Mouse (Mus musculus) hindbrain, embryonic 12.5 days (tissue): Measurements from ENCODE around the gene Gm49368. TPM values are rescaled to one million over a fixed set of nuclear protein-coding genes. Genes with fewer than 3 reads are reported as not detected.
"Not testable (repeated sequence)": the region's sequence is repeated elsewhere in the genome, so short reads cannot be mapped to it uniquely, and the experiment has no call there.

Experiments used
- ATAC-seq: fragments of 200-750 bp; cut with Nextera tagmentation; 2 replicates; pipeline ENCODE4 v1.8.0; 2017; ENCODE audit warnings: moderate TSS enrichment; ENCODE audit not compliant: low FRiP score
- H3K27ac ChIP-seq: fragments of 300-500 bp; sonication (generic); 2 replicates; pipeline ENCODE4 v1.5.1; 2016; ENCODE audit warnings: mild to moderate bottlenecking
- H3K27me3 ChIP-seq: fragments of 300-500 bp; sonication (generic); 2 replicates; pipeline ENCODE4 v1.6.1; 2016; ENCODE audit warnings: mild to moderate bottlenecking
- H3K36me3 ChIP-seq: fragments of 300-500 bp; sonication (generic); 2 replicates; pipeline ENCODE4 v1.6.1; 2016; ENCODE audit warnings: mild to moderate bottlenecking
- H3K4me1 ChIP-seq: fragments of 300-500 bp; sonication (generic); 2 replicates; pipeline ENCODE4 v1.6.1; 2016
- H3K4me2 ChIP-seq: fragments of 300-500 bp; sonication (generic); replicated peaks from 2 replicates; pipeline ENCODE4 v1.6.1; 2016; ENCODE audit warnings: mild to moderate bottlenecking
- H3K4me3 ChIP-seq: fragments of 300-500 bp; sonication (generic); 2 replicates; pipeline ENCODE4 v1.5.1; 2016; ENCODE audit warnings: mild to moderate bottlenecking
- H3K9ac ChIP-seq: fragments of 300-500 bp; sonication (generic); 2 replicates; pipeline ENCODE4 v1.6.1; 2016; ENCODE audit warnings: mild to moderate bottlenecking, moderate library complexity
- H3K9me3 ChIP-seq: fragments of 300-500 bp; sonication (generic); replicated peaks from 2 replicates; pipeline ENCODE4 v1.6.1; 2016; ENCODE audit warnings: mild to moderate bottlenecking
- WGBS: fragments of 180-500 bp; shearing (Covaris S2); methylation state at CpG from one replicate; pipeline ENCODE4 v1.1.7; 2016; 5-methylcytosine and 5-hydroxymethylcytosine counted together
- polyA plus RNA-seq: library from polyadenylated mRNA; unstranded; fragments of >200 nt; fragmentation: Nextera tagmentation; extraction: Ambion mirVana; gene quantifications from 2 replicates; pipeline ENCODE4 v1.2.1, GENCODE M21; 2016

Gene Gm49368
- polyA plus RNA-seq, 1 experiment from 2014 or later = not detected

DNA sequence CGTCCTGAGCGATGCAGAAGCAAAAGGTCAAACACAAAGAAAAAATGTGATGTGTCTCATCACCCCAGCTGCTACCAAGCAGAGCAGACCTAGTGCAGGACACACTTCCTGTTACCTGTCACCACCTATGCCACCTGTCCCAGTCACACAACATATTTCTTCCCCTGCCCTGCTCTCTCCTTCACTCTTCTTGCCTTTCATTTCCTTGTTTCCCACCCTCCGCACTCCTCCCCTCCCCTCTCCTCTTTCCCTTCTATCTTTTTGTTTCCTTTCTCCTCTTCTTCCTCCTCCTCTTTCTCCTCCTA, 29.5 kb upstream of the Gm49368 start:
- no peak overlapping the region for H3K4me2 ChIP-seq
- H3K27me3 ChIP-seq = no peaks in the 10 kb centered on the region
- H3K4me3 ChIP-seq = no peak overlapping the region
- no peaks in the 10 kb centered on the region for H3K9me3 ChIP-seq
- no peak overlapping the region for H3K27ac ChIP-seq
- no peaks in the 10 kb centered on the region for H3K36me3 ChIP-seq
- no peak for ATAC-seq
- H3K4me1 ChIP-seq = no peaks in the 10 kb centered on the region
- no peak overlapping the region for H3K9ac ChIP-seq
- 95% methylated on average over 3 of the region's 3 CpGs for WGBS

DNA sequence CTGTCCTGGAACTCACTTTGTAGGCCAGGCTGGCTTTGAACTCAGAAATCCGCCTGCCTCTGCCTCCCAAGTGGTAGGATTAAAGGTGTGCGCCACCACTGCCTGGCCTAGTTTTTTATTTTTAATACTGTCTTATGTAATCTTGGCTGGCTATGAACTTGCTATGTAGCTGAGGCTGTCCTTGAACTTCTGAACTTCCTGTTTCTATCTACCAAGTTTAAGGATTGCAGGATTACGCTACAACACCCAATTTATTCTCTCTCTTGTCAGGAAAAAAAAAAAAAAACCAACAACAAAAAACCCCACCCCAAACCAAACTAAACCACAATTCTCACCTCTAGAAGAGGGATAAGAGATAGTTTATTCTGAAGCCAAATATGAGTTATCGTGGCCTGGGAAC, 28.9 kb upstream of the Gm49368 start:
- no peaks in the 10 kb centered on the region for H3K36me3 ChIP-seq
- H3K27ac ChIP-seq = no peak overlapping the region
- H3K9ac ChIP-seq = no peak overlapping the region
- H3K27me3 ChIP-seq = no peaks in the 10 kb centered on the region
- H3K4me2 ChIP-seq = no peak overlapping the region
- no peak for ATAC-seq
- H3K4me3 ChIP-seq = no peak overlapping the region
- 93% methylated on average over 4 of the region's 4 CpGs for WGBS
- no peaks in the 10 kb centered on the region for H3K4me1 ChIP-seq
- no peaks in the 10 kb centered on the region for H3K9me3 ChIP-seq

DNA sequence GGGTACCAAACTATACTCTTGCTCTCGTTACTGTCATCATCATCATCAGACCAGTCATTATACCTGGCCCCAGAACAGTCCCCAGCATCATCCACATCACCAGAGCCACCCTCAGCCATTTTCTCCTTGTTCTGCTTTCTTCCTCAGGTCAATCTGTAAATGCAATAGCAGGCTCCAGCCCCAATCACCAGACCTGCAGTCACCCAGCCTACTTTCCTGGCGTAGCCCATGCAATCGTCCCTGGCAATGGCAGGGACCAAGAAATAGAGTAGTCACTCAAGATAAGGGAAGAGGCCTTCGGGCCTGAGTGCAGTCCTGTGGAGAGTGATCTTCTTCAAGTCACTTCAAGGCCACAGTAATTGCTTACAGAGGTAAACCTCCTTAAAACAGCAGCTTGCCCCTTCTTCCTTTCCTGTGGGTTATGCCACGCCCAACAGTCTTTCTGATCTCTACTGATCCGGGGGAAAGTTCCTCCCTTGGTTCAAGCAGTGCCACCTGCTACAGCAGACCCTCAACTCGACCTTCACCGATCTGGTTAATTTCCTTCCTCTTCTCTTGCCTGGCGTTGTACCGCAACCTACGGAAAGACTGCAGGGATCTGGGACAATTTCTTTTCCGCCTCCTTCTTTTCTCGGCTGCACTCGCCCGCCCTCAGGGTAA, 20.2 kb upstream of the Gm49368 start:
- not testable (repeated sequence) for H3K9me3 ChIP-seq, H3K4me2 ChIP-seq, H3K27ac ChIP-seq, H3K9ac ChIP-seq, H3K4me1 ChIP-seq, H3K27me3 ChIP-seq, H3K4me3 ChIP-seq, ATAC-seq, H3K36me3 ChIP-seq
- 80% methylated on average over 15 of the region's 15 CpGs for WGBS

DNA sequence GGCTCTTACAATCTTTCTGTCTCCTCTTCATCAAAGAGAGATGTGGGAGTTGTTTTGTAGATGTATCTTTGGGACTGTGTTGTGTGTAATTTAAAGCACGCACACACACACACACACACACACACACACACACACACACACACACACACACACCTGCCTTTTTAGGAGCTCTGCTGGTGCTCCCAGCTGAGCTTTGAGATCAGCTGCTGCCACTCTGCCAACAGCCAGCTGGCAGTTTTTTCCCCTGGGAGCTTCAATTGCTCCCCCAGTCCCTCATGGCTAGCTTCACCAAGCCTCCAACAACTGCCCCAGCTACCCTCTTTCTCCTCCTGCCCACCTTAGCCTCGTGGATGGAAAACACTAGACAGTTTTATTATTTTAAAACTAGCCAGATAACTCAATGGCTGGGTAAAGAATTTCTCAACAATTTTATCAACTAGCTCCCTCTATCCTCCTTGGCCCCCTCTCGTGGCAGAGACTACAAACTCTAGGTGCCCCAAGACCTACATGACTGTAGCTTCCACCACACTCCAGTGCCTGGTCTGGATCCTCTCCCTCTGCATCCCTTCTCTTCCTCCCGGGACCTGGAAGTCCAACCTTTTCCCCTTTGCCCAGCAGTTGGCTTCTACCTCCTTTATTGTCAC, 18.2 kb upstream of the Gm49368 start:
- Histone ChIP-seq H3K27ac (no peak overlapping the region), H3K4me3 (no peak overlapping the region), H3K9ac (no peak overlapping the region), H3K36me3 (no peaks in the 10 kb centered on the region), H3K9me3 (no peaks in the 10 kb centered on the region), H3K4me2 (no peak overlapping the region), H3K4me1 (no peaks in the 10 kb centered on the region), H3K27me3 (no peaks in the 10 kb centered on the region)
- ATAC-seq = no peak
- WGBS = 65% methylated on average over 4 of the region's 4 CpGs

DNA sequence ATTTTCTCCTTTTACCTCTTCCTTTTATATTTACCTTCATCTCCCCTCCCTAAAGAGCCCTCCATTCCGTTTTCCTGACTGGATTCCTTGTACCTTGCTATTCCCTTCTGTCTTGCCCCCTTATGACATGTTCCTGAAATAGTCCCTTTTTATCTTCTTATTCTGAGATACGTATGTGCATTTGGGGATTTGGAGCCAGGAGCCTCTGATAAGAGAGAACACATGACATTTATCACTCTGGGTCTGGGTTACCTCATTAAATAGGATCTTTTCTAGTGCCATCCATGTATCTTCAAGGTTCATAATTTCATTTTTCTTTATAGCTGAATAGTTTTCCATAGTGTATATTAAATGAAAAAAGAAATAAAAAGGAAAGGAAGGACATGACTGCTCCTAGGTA, 16.8 kb upstream of the Gm49368 start:
- H3K9me3 ChIP-seq = no peaks in the 10 kb centered on the region
- H3K36me3 ChIP-seq = no peaks in the 10 kb centered on the region
- H3K4me3 ChIP-seq = no peak overlapping the region
- ATAC-seq = no peak
- H3K27ac ChIP-seq = no peak overlapping the region
- no peak overlapping the region for H3K9ac ChIP-seq
- no peaks in the 10 kb centered on the region for H3K27me3 ChIP-seq
- WGBS = 76% methylated on average over 2 of the region's 2 CpGs
- no peak overlapping the region for H3K4me2 ChIP-seq
- no peaks in the 10 kb centered on the region for H3K4me1 ChIP-seq

DNA sequence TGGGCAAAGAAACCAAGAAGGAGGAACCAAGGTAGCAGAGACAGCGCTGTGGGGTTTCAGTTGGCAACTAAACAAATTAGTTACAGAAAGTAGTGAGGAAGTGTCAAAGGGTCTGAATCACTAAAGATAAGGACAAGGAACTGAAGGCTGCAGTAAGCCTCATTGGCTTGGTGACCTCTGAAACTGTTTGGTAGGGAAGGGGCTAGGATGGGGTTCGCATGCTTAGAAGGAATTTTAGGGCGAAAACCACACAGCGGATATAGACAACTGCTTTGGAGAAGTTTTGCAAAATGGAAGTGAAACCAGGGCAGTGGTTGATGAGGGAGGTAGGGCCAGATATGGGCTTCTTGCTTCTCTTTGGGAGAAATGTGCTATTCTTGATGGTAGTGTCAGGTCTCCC, 13.7 kb upstream of the Gm49368 start:
- no peak for ATAC-seq
- H3K4me2 ChIP-seq = no peak overlapping the region
- 91% methylated on average over 4 of the region's 4 CpGs for whole genome bisulfite sequencing
- no peak overlapping the region for H3K27ac ChIP-seq
- no peak overlapping the region for H3K9ac ChIP-seq
- no peaks in the 10 kb centered on the region for H3K36me3 ChIP-seq
- no peaks in the 10 kb centered on the region for H3K27me3 ChIP-seq
- H3K4me1 ChIP-seq = no peaks in the 10 kb centered on the region
- no peak overlapping the region for H3K4me3 ChIP-seq
- no peaks in the 10 kb centered on the region for H3K9me3 ChIP-seq

DNA sequence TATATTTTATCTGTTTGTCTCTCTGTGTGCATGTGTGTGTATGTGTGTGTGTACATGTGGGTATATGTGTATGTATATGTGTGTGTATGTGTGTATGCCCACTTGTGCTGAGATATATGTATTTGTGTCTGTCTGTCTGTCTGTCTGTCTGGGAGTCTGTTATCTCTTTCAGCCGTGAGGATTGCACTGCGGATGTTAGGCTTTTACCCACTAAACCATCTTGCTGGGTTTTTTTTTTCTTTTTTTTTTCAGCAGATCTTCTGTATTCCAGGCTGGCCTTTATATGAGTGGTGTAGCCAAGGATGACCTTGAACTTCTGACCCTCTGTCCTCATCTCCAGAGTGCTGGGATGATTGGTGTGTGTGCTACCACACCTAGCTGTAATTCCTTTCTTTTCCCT, 13.2 kb upstream of the Gm49368 start:
- ATAC-seq = no peak
- Histone ChIP-seq H3K4me3 (no peak overlapping the region), H3K9ac (no peak overlapping the region), H3K4me1 (no peaks in the 10 kb centered on the region), H3K9me3 (no peaks in the 10 kb centered on the region), H3K27me3 (no peaks in the 10 kb centered on the region), H3K36me3 (no peaks in the 10 kb centered on the region), H3K4me2 (no peak overlapping the region), H3K27ac (no peak overlapping the region)
- WGBS = 85% methylated on average over 2 of the region's 2 CpGs

DNA sequence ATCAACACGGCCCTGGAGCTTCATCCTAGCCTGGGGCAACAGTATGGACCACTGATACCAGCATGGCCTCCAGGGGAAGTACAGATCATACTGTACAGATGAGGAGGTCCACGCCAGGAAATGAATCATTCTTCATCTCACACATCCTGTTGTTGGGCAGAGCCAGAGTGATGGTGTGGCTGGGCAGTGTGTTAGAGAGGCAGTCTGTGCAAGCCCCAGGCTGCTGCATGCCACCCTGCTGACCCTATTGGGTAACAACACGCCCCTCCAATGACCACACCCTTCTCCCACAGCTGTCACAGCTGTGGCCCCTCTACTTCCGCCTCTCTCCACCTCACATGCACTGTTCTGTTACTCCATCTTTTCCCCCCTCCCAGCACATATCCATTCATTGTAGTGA, 11.7 kb upstream of the Gm49368 start:
- no peak for ATAC-seq
- no peak overlapping the region for H3K4me2 ChIP-seq
- H3K4me1 ChIP-seq = no peaks in the 10 kb centered on the region
- WGBS = 77% methylated on average over 4 of the region's 4 CpGs
- no peak overlapping the region for H3K4me3 ChIP-seq
- no peaks in the 10 kb centered on the region for H3K9me3 ChIP-seq
- no peak overlapping the region for H3K27ac ChIP-seq
- no peaks in the 10 kb centered on the region for H3K27me3 ChIP-seq
- no peak overlapping the region for H3K9ac ChIP-seq
- no peaks in the 10 kb centered on the region for H3K36me3 ChIP-seq

DNA sequence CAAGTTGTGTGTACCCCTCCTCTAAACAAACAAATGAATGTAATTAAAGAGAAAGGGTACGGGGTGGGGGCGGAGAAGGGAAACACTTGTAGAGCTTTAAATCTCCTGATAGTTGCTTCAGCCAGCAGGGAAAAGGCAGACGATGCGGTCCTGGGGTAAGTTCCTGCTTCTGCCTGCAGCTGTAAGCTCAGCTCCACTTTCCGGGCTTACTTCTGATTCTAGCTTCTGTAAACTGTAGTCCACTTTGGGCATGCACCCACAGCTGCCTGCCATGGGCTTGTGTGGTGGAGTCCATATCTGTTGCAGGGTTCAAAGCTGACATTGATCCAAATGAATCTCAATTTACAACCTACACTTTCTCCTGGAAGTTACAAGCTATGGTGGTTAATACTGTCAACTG, 9.4 kb upstream of the Gm49368 start:
- Histone ChIP-seq H3K36me3 (no peaks in the 10 kb centered on the region), H3K27me3 (no peaks in the 10 kb centered on the region), H3K4me2 (no peak overlapping the region), H3K27ac (no peak overlapping the region), H3K4me3 (no peak overlapping the region), H3K9ac (no peak overlapping the region), H3K9me3 (no peaks in the 10 kb centered on the region), H3K4me1 (no peaks in the 10 kb centered on the region)
- 85% methylated on average over 5 of the region's 5 CpGs for WGBS
- ATAC-seq = no peak

DNA sequence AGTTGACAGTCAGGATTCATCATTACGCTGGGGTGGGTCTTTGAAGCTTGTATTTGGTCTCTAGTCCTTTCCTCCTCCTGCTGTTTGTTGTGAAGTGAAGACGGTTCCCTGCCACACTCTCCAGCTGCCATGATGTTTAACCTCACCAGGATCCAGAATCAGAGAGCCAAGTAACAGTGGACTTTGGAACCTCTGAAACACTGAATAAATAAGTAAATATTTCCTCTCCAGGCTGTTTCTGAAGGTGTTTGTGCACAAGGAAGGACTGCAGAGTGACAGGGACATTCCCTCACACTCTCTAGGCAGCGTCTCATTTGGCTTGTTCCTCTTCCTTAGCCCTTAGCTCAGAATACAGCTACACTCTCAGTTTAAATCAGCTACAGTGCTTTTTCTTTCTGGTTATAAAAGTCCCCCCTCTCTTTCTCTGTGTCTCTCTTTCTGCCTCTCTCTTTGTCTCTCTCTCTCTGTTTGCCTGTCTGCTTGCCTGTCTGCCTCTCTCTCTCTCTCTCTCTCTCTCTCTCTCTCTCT, 5.5 kb upstream of the Gm49368 start:
- H3K9ac ChIP-seq = no peak overlapping the region
- no peaks in the 10 kb centered on the region for H3K4me1 ChIP-seq
- H3K4me3 ChIP-seq = no peak overlapping the region
- no peak for ATAC-seq
- H3K36me3 ChIP-seq = no peaks in the 10 kb centered on the region
- H3K27ac ChIP-seq = no peak overlapping the region
- H3K4me2 ChIP-seq = no peak overlapping the region
- no peaks in the 10 kb centered on the region for H3K27me3 ChIP-seq
- H3K9me3 ChIP-seq = no peaks in the 10 kb centered on the region
- 69% methylated on average over 3 of the region's 3 CpGs for whole genome bisulfite sequencing

DNA sequence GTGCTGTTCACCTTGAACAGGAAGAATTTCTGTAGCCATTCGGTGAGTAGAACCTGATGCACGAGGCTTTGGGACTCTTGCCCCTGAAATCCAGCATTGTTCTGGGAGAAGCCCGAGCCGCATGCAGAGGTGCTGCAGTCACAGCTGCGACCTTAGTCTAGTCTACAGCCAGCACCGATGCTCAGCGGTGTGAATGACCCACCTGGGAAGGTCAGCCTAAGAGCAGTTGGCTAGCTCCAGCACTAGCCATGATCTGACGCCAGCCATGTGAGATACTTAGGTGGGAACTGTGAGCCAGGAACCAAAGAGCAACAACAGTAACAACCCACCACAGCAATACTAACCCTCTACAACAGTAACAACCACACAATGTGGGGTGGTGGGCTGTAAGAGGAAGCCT, 4.6 kb upstream of the Gm49368 start:
- Histone ChIP-seq H3K9ac (no peak overlapping the region), H3K27ac (no peak overlapping the region), H3K4me1 (no peaks in the 10 kb centered on the region), H3K4me3 (no peak overlapping the region), H3K4me2 (no peak overlapping the region), H3K27me3 (no peaks in the 10 kb centered on the region), H3K36me3 (no peaks in the 10 kb centered on the region), H3K9me3 (no peaks in the 10 kb centered on the region)
- 84% methylated on average over 8 of the region's 8 CpGs for WGBS
- no peak for ATAC-seq

DNA sequence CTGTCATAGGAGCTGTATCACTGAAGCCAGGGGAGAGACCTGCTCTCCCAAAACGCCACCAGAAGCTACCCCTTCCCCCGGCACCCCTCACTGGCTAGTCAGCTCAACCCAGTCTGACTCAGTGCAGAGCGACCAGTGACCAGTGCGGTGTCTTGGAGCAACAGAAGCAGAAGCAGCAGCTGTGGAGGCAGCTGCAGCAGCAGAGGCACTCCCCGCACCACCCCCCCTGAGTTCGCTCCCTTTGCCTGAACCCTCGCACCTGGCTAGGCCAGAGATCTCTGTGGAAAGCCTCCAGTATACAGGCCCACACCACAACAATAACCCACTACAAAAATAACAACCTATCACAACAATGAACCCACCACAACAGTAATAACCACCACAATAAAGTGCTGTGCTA, 3.9 kb upstream of the Gm49368 start:
- H3K9ac ChIP-seq = no peak overlapping the region
- H3K4me2 ChIP-seq = no peak overlapping the region
- no peak overlapping the region for H3K27ac ChIP-seq
- H3K36me3 ChIP-seq = no peaks in the 10 kb centered on the region
- ATAC-seq = no peak
- H3K4me3 ChIP-seq = no peak overlapping the region
- 78% methylated on average over 7 of the region's 7 CpGs for WGBS
- H3K27me3 ChIP-seq = no peaks in the 10 kb centered on the region
- H3K4me1 ChIP-seq = no peaks in the 10 kb centered on the region
- H3K9me3 ChIP-seq = no peaks in the 10 kb centered on the region

DNA sequence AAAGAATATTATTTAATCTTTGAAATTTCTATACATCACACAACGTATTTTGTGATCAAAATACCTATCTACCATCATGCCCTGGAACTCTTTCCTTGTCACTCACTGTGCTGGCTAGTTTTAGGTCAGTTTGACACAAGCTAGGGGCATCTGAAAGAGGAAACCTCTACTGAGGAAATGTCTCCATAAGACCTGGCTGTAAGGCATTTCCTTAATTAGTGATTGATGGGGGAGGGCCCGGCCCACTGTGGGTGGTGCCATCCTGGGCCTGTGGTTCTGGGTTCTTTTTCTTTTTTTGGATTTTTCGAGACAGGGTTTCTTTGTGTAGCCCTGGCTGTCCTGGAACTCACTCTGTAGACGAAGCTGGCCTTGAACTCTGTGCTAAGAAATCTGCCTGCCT, 3.4 kb upstream of the Gm49368 start:
- Histone ChIP-seq H3K27me3 (no peaks in the 10 kb centered on the region), H3K4me2 (no peak overlapping the region), H3K9me3 (no peaks in the 10 kb centered on the region), H3K9ac (no peak overlapping the region), H3K27ac (no peak overlapping the region), H3K4me3 (no peak overlapping the region), H3K36me3 (no peaks in the 10 kb centered on the region), H3K4me1 (no peaks in the 10 kb centered on the region)
- no peak for ATAC-seq
- WGBS = 82% methylated on average over 4 of the region's 4 CpGs
